13 mouse cellular contexts compared by ENCODE assay signal in genomic region chr1:162036461-162036835, GRCm38 (mm10). TPM values are rescaled to one million over a fixed set of nuclear protein-coding genes. Genes with fewer than 3 reads are reported as not detected.
DNase-seq lines count a peak whose midpoint lies in the region; ATAC-seq and TF ChIP-seq lines count a peak whose summit lies in the region.
"Had no signal": no experiment of that assay in that cellular context is flagged by ENCODE, and none has a peak within 500 bp of the region (broad histone marks: within the 10 kb centered on the region; RNA-seq: fewer than 3 reads in every experiment).

No protein-coding gene starts in this region.

- TF ChIP-seq CTCF in lung, postnatal 0 days (IDR thresholded peaks at IDR 0.05) = no peak

- no peaks in the 10 kb centered on the region for H3K27me3 ChIP-seq in heart, embryonic 14.5 days (ENCODE audit: control insufficient read depth, insufficient read depth, low read length)
- H3K27me3 ChIP-seq in lung, postnatal 0 days (replicated peaks; ENCODE audit: insufficient read depth, low read length) = no peaks in the 10 kb centered on the region
- no peaks in the 10 kb centered on the region for H3K27me3 ChIP-seq in limb, embryonic 13.5 days

- H3K27ac ChIP-seq in heart, embryonic 14.5 days (replicated peaks in 1 of 2; ENCODE audit: control insufficient read depth in 1 of 2, insufficient read depth in 1 of 2, low read depth in 2 of 2, low read length in 2 of 2) = peak overlapping the region; percentile 69 to 84
- H3K27ac ChIP-seq in lung, postnatal 0 days (ENCODE audit: low read length) = peak overlapping the region; percentile 8; the same call in 1 of the 2 replicates
- peak overlapping the region; percentile 98 for H3K27ac ChIP-seq in limb, embryonic 13.5 days

- ATAC-seq in heart, embryonic 14.5 days (ENCODE audit: insufficient number of reproducible peaks, insufficient read depth, low FRiP score, low read depth) = no peak
- no peak for ATAC-seq in lung, postnatal 0 days
- ATAC-seq in limb, embryonic 13.5 days (ENCODE audit: low FRiP score, low read depth) = peak; percentile 69

- H3K4me1 ChIP-seq in heart, embryonic 14.5 days (ENCODE audit: control insufficient read depth in 2 of 2, insufficient read depth in 2 of 2, low read length in 2 of 2) = peaks cover 20 to 25% of the 10 kb centered on the region in 2 experiments
- peaks cover 15% of the 10 kb centered on the region; the same call in 1 of the 2 replicates for H3K4me1 ChIP-seq in lung, postnatal 0 days (ENCODE audit: insufficient read depth, low read depth, low read length)
- peaks cover 61% of the 10 kb centered on the region for H3K4me1 ChIP-seq in limb, embryonic 13.5 days

- no peak overlapping the region for H3K9ac ChIP-seq in heart, embryonic 14.5 days (ENCODE audit: low read length)
- H3K9ac ChIP-seq in lung, postnatal 0 days (replicated peaks; ENCODE audit: low read depth) = no peak overlapping the region
- H3K9ac ChIP-seq in limb, embryonic 13.5 days = 0 out of 2 replicates have a peak overlapping the region, but pooled peaks have one; percentile 2

- no peaks in the 10 kb centered on the region for H3K9me3 ChIP-seq in heart, embryonic 14.5 days (ENCODE audit: control insufficient read depth, low read length)
- no peaks in the 10 kb centered on the region for H3K9me3 ChIP-seq in lung, postnatal 0 days (ENCODE audit: low read length)
- H3K9me3 ChIP-seq in limb, embryonic 13.5 days = no peaks in the 10 kb centered on the region

- H3K4me2 ChIP-seq in heart, embryonic 14.5 days (ENCODE audit: low read length) = no peak overlapping the region
- H3K4me2 ChIP-seq in lung, postnatal 0 days (replicated peaks; ENCODE audit: low read depth, low read length) = no peak overlapping the region
- peak overlapping the region; percentile 27; the same call in 1 of the 2 replicates for H3K4me2 ChIP-seq in limb, embryonic 13.5 days (replicated peaks)

- no peak overlapping the region for H3K4me3 ChIP-seq in heart, embryonic 14.5 days (ENCODE audit: control insufficient read depth in 1 of 2, insufficient read depth in 1 of 2, low read depth in 1 of 2, low read length in 2 of 2)
- H3K4me3 ChIP-seq in lung, postnatal 0 days (ENCODE audit: low read depth, low read length) = no peak overlapping the region
- no peak overlapping the region for H3K4me3 ChIP-seq in limb, embryonic 13.5 days
- H3K4me3 ChIP-seq: myocyte had no signal

- WGBS in heart, embryonic 14.5 days = 46% methylated on average over 5 of the region's 5 CpGs
- WGBS in lung, postnatal 0 days = 39% methylated on average over 5 of the region's 5 CpGs
- 4% methylated on average over 5 of the region's 5 CpGs for whole genome bisulfite sequencing in limb, embryonic 13.5 days

- TF ChIP-seq EP300 in lung, postnatal 0 days (IDR thresholded peaks at IDR 0.05) = peak; percentile 23; the same call in 1 of the 2 replicates

- H3K36me3 ChIP-seq in heart, embryonic 14.5 days (ENCODE audit: control insufficient read depth, insufficient read depth, low read length) = no peaks in the 10 kb centered on the region
- no peaks in the 10 kb centered on the region for H3K36me3 ChIP-seq in lung, postnatal 0 days (ENCODE audit: insufficient read depth, low read length)
- no peaks in the 10 kb centered on the region for H3K36me3 ChIP-seq in limb, embryonic 13.5 days

- no peak for DNase-seq in heart, adult 9 months (ENCODE audit: low spot score in 2 of 2)
- DNase-seq in lung, postnatal 0 days (ENCODE audit: low spot score) = no peak
- DNase-seq in lung, adult 18-20 months = no peak
- DNase-seq in forelimb bud, embryonic 11.5 days (ENCODE audit: low read depth, low spot score) = peak; percentile 83
- no peak for DNase-seq in layer of hippocampus, postnatal 14 days (ENCODE audit: low spot score in 2 of 2)
- no peak for DNase-seq in gastrocnemius, postnatal 25 days
- DNase-seq: gastrocnemius, postnatal 10 days; kidney, postnatal 10 days had no signal

RNA-seq across cellular contexts. Expression of gene 4930558K02Rik, which starts 57.0 kb away (rescaled TPM):
- not detected in 2 replicates for polyA plus RNA-seq in heart, embryonic 14.5 days (2014; fragmentation: Nextera tagmentation; extraction: Ambion mirVana)
- not detected in 2 replicates for polyA plus RNA-seq in lung, postnatal 0 days (2015; fragmentation: Nextera tagmentation; extraction: Ambion mirVana)
- 0.26 TPM in 1 of 2 replicates, not detected in the other for polyA plus RNA-seq in limb, embryonic 13.5 days (2015; fragmentation: Nextera tagmentation; extraction: Ambion mirVana)
- total RNA-seq in layer of hippocampus, postnatal 14 days (2021) = not detected
- not detected for total RNA-seq in gastrocnemius, postnatal 25 days (2021)
- total RNA-seq: gastrocnemius, postnatal 10 days; left cerebral cortex, postnatal 14 days; megakaryocyte progenitor cell, adult 5-6 weeks had no signal
- polyA plus RNA-seq: myocyte had no signal

Comparison
In these comparisons a context has a peak if more than half of its experiments do, and no peak if none do; other contexts are left out.
1. H3K27ac ChIP-seq: peak in every context shown above with its lines; median percentile 98 in limb, embryonic 13.5 days; 76 in heart, embryonic 14.5 days; 8 in lung, postnatal 0 days.